Comparison of ENCODE assay signal across 22 mouse cellular contexts in genomic region chr15:15946280-15947110, GRCm38 (mm10).
DNase-seq lines count a peak whose midpoint lies in the region; ATAC-seq and TF ChIP-seq lines count a peak whose summit lies in the region.
"Had no signal": no experiment of that assay in that cellular context is flagged by ENCODE, and none has a peak within 500 bp of the region (broad histone marks: within the 10 kb centered on the region; RNA-seq: fewer than 3 reads in every experiment).

No protein-coding gene starts in this region.

- WGBS in limb, embryonic 11.5 days, result 43% methylated on average over 7 of the region's 7 CpGs
- 71% methylated on average over 7 of the region's 7 CpGs for WGBS in limb, embryonic 10.5 days
- WGBS in limb, embryonic 14.5 days, result 23% methylated on average over 7 of the region's 7 CpGs
- 52% methylated on average over 7 of the region's 7 CpGs for WGBS in neural tube, embryonic 15.5 days

- ATAC-seq in limb, embryonic 11.5 days (ENCODE audit: insufficient number of reproducible peaks, low FRiP score, low TSS enrichment, low read depth), result peak; percentile 79; the same call in 1 of the 2 replicates
- ATAC-seq in limb, embryonic 14.5 days (ENCODE audit: low FRiP score, low read depth), result peak; percentile 55; the same call in 1 of the 2 replicates
- peak; percentile 80 for ATAC-seq in neural tube, embryonic 15.5 days (ENCODE audit: low FRiP score)
- ATAC-seq: forebrain, embryonic 14.5 days; Patski had no signal

- no peaks in the 10 kb centered on the region for H3K9me3 ChIP-seq in limb, embryonic 11.5 days (ENCODE audit: control insufficient read depth, low read length)
- H3K9me3 ChIP-seq in limb, embryonic 10.5 days (replicated peaks), result no peaks in the 10 kb centered on the region
- H3K9me3 ChIP-seq in limb, embryonic 14.5 days (ENCODE audit: control insufficient read depth, low read length), result no peaks in the 10 kb centered on the region
- no peaks in the 10 kb centered on the region for H3K9me3 ChIP-seq in neural tube, embryonic 15.5 days (replicated peaks)
- H3K9me3 ChIP-seq: G1E; hindbrain, embryonic 12.5 days; hindbrain, embryonic 15.5 days had no signal

- no peaks in the 10 kb centered on the region for H3K27me3 ChIP-seq in limb, embryonic 11.5 days (ENCODE audit: control insufficient read depth, insufficient read depth, low read length)
- H3K27me3 ChIP-seq in limb, embryonic 10.5 days (ENCODE audit: low read depth, poor library complexity, severe bottlenecking), result no peaks in the 10 kb centered on the region
- no peaks in the 10 kb centered on the region for H3K27me3 ChIP-seq in limb, embryonic 14.5 days (ENCODE audit: control insufficient read depth, insufficient read depth, low read length)
- H3K27me3 ChIP-seq in neural tube, embryonic 15.5 days (replicated peaks), result no peaks in the 10 kb centered on the region
- H3K27me3 ChIP-seq: CH12.LX; hindbrain, embryonic 12.5 days; hindbrain, embryonic 15.5 days; Patski had no signal

- TF ChIP-seq POLR2A in limb, embryonic 14.5 days (IDR thresholded peaks at IDR 0.05; ENCODE audit: borderline replicate concordance, extremely low read depth, insufficient read depth, insufficient read length), result no peak

- H3K36me3 ChIP-seq in limb, embryonic 11.5 days (ENCODE audit: control insufficient read depth, insufficient read depth, low read length), result no peaks in the 10 kb centered on the region
- no peaks in the 10 kb centered on the region for H3K36me3 ChIP-seq in limb, embryonic 10.5 days
- H3K36me3 ChIP-seq in limb, embryonic 14.5 days (ENCODE audit: control insufficient read depth, insufficient read depth, low read length), result no peaks in the 10 kb centered on the region
- H3K36me3 ChIP-seq in neural tube, embryonic 15.5 days, result no peaks in the 10 kb centered on the region
- H3K36me3 ChIP-seq: G1E; hindbrain, embryonic 12.5 days; hindbrain, embryonic 15.5 days had no signal

- no peak overlapping the region for H3K4me3 ChIP-seq in limb, embryonic 11.5 days (ENCODE audit: low read depth, low read length)
- H3K4me3 ChIP-seq in limb, embryonic 10.5 days, result no peak overlapping the region
- no peak overlapping the region for H3K4me3 ChIP-seq in limb, embryonic 14.5 days (replicated peaks; ENCODE audit: low read length)
- H3K4me3 ChIP-seq in neural tube, embryonic 15.5 days (replicated peaks), result no peak overlapping the region
- H3K4me3 ChIP-seq: hindbrain, embryonic 12.5 days; hindbrain, embryonic 15.5 days had no signal

- no peak overlapping the region for H3K4me2 ChIP-seq in limb, embryonic 11.5 days (ENCODE audit: low read depth, severe bottlenecking)
- no peak overlapping the region for H3K4me2 ChIP-seq in limb, embryonic 14.5 days (replicated peaks; ENCODE audit: low read depth, low read length, severe bottlenecking)
- no peak overlapping the region for H3K4me2 ChIP-seq in neural tube, embryonic 15.5 days
- H3K4me2 ChIP-seq: heart, embryonic 11.5 days; hindbrain, embryonic 12.5 days; hindbrain, embryonic 15.5 days had no signal

- no peak overlapping the region for H3K9ac ChIP-seq in limb, embryonic 11.5 days (ENCODE audit: low read length)
- no peak overlapping the region for H3K9ac ChIP-seq in limb, embryonic 14.5 days (ENCODE audit: low read depth, low read length, severe bottlenecking)
- no peak overlapping the region for H3K9ac ChIP-seq in neural tube, embryonic 15.5 days (replicated peaks)
- H3K9ac ChIP-seq: hindbrain, embryonic 12.5 days; hindbrain, embryonic 15.5 days had no signal

- no peak overlapping the region for H3K27ac ChIP-seq in limb, embryonic 11.5 days (replicated peaks; ENCODE audit: low read depth, low read length)
- H3K27ac ChIP-seq in limb, embryonic 10.5 days, result no peak overlapping the region
- no peak overlapping the region for H3K27ac ChIP-seq in limb, embryonic 14.5 days (replicated peaks; ENCODE audit: low read depth, low read length)
- no peak overlapping the region for H3K27ac ChIP-seq in neural tube, embryonic 15.5 days (replicated peaks)
- H3K27ac ChIP-seq: hindbrain, embryonic 12.5 days; hindbrain, embryonic 15.5 days had no signal

- DNase-seq in limb, embryonic 11.5 days (ENCODE audit: low spot score), result no peak
- no peak for DNase-seq in limb, embryonic 10.5 days (ENCODE audit: low spot score)
- peak; percentile 12 for DNase-seq in hindlimb bud, embryonic 11.5 days (ENCODE audit: extremely low spot score, low read depth, low spot score)
- DNase-seq in limb, embryonic 14.5 days (ENCODE audit: low spot score), result peak; percentile 3
- no peak for DNase-seq in layer of hippocampus, adult 11-12 months (ENCODE audit: low spot score)
- DNase-seq in thymus, adult 18-20 months, result no peak
- DNase-seq: adrenal gland, postnatal 10 days; adrenal gland, postnatal 36 days; B cell, adult 2 months; cerebellum, adult 18-20 months; cerebellum, adult 9-10 months; cerebellum, postnatal 14 days; gastrocnemius, postnatal 10 days; heart, adult 11 months had no signal

- H3K4me1 ChIP-seq in limb, embryonic 11.5 days (ENCODE audit: control insufficient read depth, insufficient read depth, low read length), result no peaks in the 10 kb centered on the region
- H3K4me1 ChIP-seq in limb, embryonic 10.5 days, result no peaks in the 10 kb centered on the region
- no peaks in the 10 kb centered on the region for H3K4me1 ChIP-seq in limb, embryonic 14.5 days (ENCODE audit: control insufficient read depth, insufficient read depth, low read length)
- no peaks in the 10 kb centered on the region for H3K4me1 ChIP-seq in neural tube, embryonic 15.5 days
- H3K4me1 ChIP-seq: hindbrain, embryonic 12.5 days; hindbrain, embryonic 15.5 days had no signal

Comparison
In these comparisons a context has a peak if more than half of its experiments do, and no peak if none do; other contexts are left out.
1. DNase-seq: peak in hindlimb bud, embryonic 11.5 days (single experiment) and limb, embryonic 14.5 days (single experiment); none in limb, embryonic 11.5 days (single experiment), limb, embryonic 10.5 days (single experiment), layer of hippocampus, adult 11-12 months (single experiment) and thymus, adult 18-20 months (0 of 2).
2. Peak in every context shown above with its lines, with median percentiles within 50 percentile points of each other: ATAC-seq.